Mouse (Mus musculus): ENCODE data around the gene 5830473C10Rik.

- no peak for TF ChIP-seq POLR2A (IDR thresholded peaks at IDR 0.05; ENCODE audit: control insufficient read depth, low read depth, low read length)
- TF ChIP-seq CTCF (IDR thresholded peaks at IDR 0.05; ENCODE audit: control insufficient read depth, insufficient read depth, insufficient replicate concordance, low read depth, low read length) = no peak
Observed at GRCm38 (mm10) chr5:90624708-90625425, 64.0 kb downstream of the 5830473C10Rik start.
